Mouse (Mus musculus): Measurements from ENCODE around the gene Arhgap40.

DNA sequence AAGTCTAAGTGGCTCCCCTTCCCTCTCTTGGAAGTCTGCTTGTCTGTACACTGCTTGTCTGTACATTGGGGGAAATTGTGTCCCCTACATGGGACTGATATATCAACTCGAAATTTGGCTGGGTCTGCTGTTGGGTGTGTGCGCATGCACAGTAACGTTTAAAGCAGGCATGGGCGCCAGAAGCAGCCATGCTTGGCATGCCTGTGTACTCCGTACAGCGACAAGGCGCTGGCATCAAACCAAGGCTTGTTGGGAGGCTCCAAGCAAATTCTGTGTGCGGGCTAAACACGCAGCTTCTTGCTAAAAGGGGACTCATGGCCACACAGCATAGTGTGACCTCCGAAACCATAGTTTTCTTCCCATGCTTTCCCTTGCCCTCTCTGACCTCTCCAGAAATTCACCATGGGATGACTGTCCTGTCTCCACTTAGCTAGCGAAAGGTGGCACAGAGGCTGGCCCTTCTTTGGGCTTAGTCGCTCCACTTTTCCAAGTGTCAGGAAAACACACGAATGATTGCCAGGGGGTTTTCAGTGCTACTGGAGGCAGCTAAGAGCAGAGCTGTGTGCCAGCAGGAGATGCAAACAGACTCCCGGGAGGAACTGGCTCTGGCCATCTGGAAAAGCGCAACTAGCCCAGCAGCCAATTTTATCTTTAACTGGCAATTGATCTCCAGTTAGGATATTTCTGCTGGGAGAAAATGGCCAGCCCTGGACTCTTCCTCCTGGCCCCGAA, 11.7 kb downstream of the Arhgap40 start:
- TF ChIP-seq POLR2A (IDR thresholded peaks at IDR 0.05; ENCODE audit: insufficient read length, low read depth) (no peak), MAX (IDR thresholded peaks at IDR 0.05; ENCODE audit: low read depth) (no peak)

All from myocyte (in vitro differentiated cells).